Comparison of ENCODE assay signal across 8 mouse cellular contexts in the genomic region with DNA sequence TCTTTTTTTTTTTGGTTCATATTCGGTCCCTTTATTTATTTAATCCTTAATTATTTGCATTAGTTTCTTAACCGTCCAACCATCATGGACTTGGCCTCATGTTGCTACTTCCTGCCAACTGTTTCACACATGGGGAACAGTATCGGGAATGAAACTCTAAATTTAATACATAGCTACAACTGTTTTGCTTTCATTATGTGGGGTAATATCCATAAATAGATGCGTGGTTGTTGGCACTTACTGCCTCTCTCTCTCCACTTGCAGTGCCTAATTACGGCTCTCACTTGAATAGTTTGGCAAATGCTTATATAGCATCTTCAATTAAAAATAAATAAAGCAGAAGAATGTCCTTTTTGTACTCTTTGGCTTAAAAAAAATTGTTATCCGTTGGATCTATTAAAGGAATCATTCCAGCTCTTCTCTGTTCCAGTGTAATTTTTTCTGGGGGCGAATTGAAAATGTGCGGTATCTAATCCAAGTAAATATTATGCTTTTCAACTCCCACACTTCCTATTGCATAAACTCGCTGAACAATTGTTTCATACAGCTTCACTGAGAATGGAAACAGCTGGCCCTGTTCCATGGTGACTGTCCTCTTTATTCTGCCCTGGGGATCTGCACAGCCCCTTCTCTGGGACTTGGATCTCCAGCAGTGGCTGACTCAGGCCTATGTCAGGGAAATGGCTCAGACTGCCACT.
DNase-seq lines count a peak whose midpoint lies in the region; ATAC-seq lines count a peak whose summit lies in the region.

No protein-coding gene starts in this region.

- no peak overlapping the region for H3K4me3 ChIP-seq in embryonic facial prominence, embryonic 14.5 days (ENCODE audit: low read depth, low read length)
- H3K4me3 ChIP-seq in embryonic facial prominence, embryonic 10.5 days, result no peak overlapping the region

- peak; percentile 35; the same call in 1 of the 2 replicates for ATAC-seq in embryonic facial prominence, embryonic 14.5 days (ENCODE audit: low read depth)
- ATAC-seq in megakaryocyte, adult 5-6 weeks (ENCODE audit: poor library complexity, severe bottlenecking), result no peak

- intact Hi-C loops in heart, postnatal 14 days (cut with DNase I), result no loop called here

- WGBS in embryonic facial prominence, embryonic 14.5 days, result 40% methylated on average over 9 of the region's 9 CpGs
- 70% methylated on average over 9 of the region's 9 CpGs for WGBS in embryonic facial prominence, embryonic 10.5 days

- H3K27ac ChIP-seq in embryonic facial prominence, embryonic 14.5 days (replicated peaks; ENCODE audit: low read depth, low read length), result peak overlapping the region; percentile 55
- no peak overlapping the region for H3K27ac ChIP-seq in embryonic facial prominence, embryonic 10.5 days (replicated peaks)

- peak; percentile 79 for DNase-seq in embryonic facial prominence, embryonic 14.5 days (ENCODE audit: low spot score)
- no peak for DNase-seq in embryonic facial prominence, embryonic 10.5 days (ENCODE audit: low spot score)
- DNase-seq in urinary bladder, postnatal 14 days (ENCODE audit: low spot score), result peak; percentile 50
- no peak for DNase-seq in urinary bladder, postnatal 4 days (ENCODE audit: low spot score in 2 of 2)
- DNase-seq in heart, postnatal 14 days, result peak; percentile 43 to 59
- peak; percentile 75 for DNase-seq in lung, postnatal 14 days
- DNase-seq in MN1 (ENCODE audit: low spot score), result no peak

- H3K36me3 ChIP-seq in embryonic facial prominence, embryonic 14.5 days (ENCODE audit: control insufficient read depth, insufficient read depth, low read length), result no peaks in the 10 kb centered on the region
- no peaks in the 10 kb centered on the region for H3K36me3 ChIP-seq in embryonic facial prominence, embryonic 10.5 days (replicated peaks)

- peaks cover 9% of the 10 kb centered on the region for H3K4me1 ChIP-seq in embryonic facial prominence, embryonic 14.5 days (ENCODE audit: control insufficient read depth, insufficient read depth, low read length)
- H3K4me1 ChIP-seq in embryonic facial prominence, embryonic 10.5 days, result peaks cover 9% of the 10 kb centered on the region

- H3K27me3 ChIP-seq in embryonic facial prominence, embryonic 14.5 days (replicated peaks; ENCODE audit: control insufficient read depth, insufficient read depth, low read length), result no peaks in the 10 kb centered on the region
- no peaks in the 10 kb centered on the region for H3K27me3 ChIP-seq in embryonic facial prominence, embryonic 10.5 days (replicated peaks; ENCODE audit: low read depth, poor library complexity, severe bottlenecking)

- no peak overlapping the region for H3K9ac ChIP-seq in embryonic facial prominence, embryonic 14.5 days (ENCODE audit: low read depth, low read length)

- no peaks in the 10 kb centered on the region for H3K9me3 ChIP-seq in embryonic facial prominence, embryonic 14.5 days (ENCODE audit: control insufficient read depth, low read length)
- no peaks in the 10 kb centered on the region for H3K9me3 ChIP-seq in embryonic facial prominence, embryonic 10.5 days

- H3K4me2 ChIP-seq in embryonic facial prominence, embryonic 14.5 days (ENCODE audit: low read depth, low read length), result no peak overlapping the region

Comparison
In these comparisons a context has a peak if more than half of its experiments do, and no peak if none do; other contexts are left out.
1. DNase-seq: peak in embryonic facial prominence, embryonic 14.5 days (single experiment), urinary bladder, postnatal 14 days (single experiment), heart, postnatal 14 days (2 of 2) and lung, postnatal 14 days (single experiment); none in embryonic facial prominence, embryonic 10.5 days (single experiment), urinary bladder, postnatal 4 days (0 of 2) and MN1 (single experiment).